Mouse (Mus musculus): ENCODE measurements at regions not wholly inside any gene's neighbourhood (a gene's known extent, or its start where the extent isn't known, plus 50 kb on each side); places are given as distances from the start of the nearest gene placed in this dataset.

- DNase-seq (ENCODE audit: low read depth, low spot score), result no peak
These were observed 50.1 kb upstream of the Cpm start for GRCm38 (mm10) chr10:117579210-117579609.

GRCm38 (mm10) chr10:117578696-117579146, 50.6 kb upstream of the Cpm start:
- DNase-seq (ENCODE audit: low read depth, low spot score), result no peak

GRCm38 (mm10) chr10:117577970-117578695, 51.2 kb upstream of the Cpm start:
- no peak for DNase-seq (ENCODE audit: low read depth, low spot score)

GRCm38 (mm10) chr10:117576881-117577730, 52.2 kb upstream of the Cpm start:
- no peak for DNase-seq (ENCODE audit: low read depth, low spot score)

GRCm38 (mm10) chr10:117576154-117576859, 53.0 kb upstream of the Cpm start:
- DNase-seq (ENCODE audit: low read depth, low spot score), result no peak

GRCm38 (mm10) chr10:117575404-117576153, 53.7 kb upstream of the Cpm start:
- no peak for DNase-seq (ENCODE audit: low read depth, low spot score)

GRCm38 (mm10) chr10:117574915-117575314, 54.4 kb upstream of the Cpm start:
- DNase-seq (ENCODE audit: low read depth, low spot score), result no peak

- DNase-seq (ENCODE audit: low read depth, low spot score), result no peak
These were observed 55.1 kb upstream of the Cpm start for GRCm38 (mm10) chr10:117574056-117574727.

- no peak for DNase-seq (ENCODE audit: low read depth, low spot score)
These were observed 55.8 kb upstream of the Cpm start for GRCm38 (mm10) chr10:117573596-117573850.

- DNase-seq (ENCODE audit: low read depth, low spot score), result no peak
These were observed 56.3 kb upstream of the Cpm start for GRCm38 (mm10) chr10:117572746-117573595.

- DNase-seq (ENCODE audit: low read depth, low spot score), result peak; percentile 67
These were observed 57.3 kb upstream of the Cpm start for GRCm38 (mm10) chr10:117571891-117572573.

- peak; percentile 46 for DNase-seq (ENCODE audit: low read depth, low spot score)
These were observed 58.1 kb upstream of the Cpm start for GRCm38 (mm10) chr10:117570971-117571861.

- no peak for DNase-seq (ENCODE audit: low read depth, low spot score)
These were observed 59.0 kb upstream of the Cpm start for GRCm38 (mm10) chr10:117570091-117570970.

GRCm38 (mm10) chr10:117569301-117570079, 59.8 kb upstream of the Cpm start:
- DNase-seq (ENCODE audit: low read depth, low spot score), result no peak

- no peak for DNase-seq (ENCODE audit: low read depth, low spot score)
These were observed 60.6 kb upstream of the Cpm start for GRCm38 (mm10) chr10:117568472-117569300.

GRCm38 (mm10) chr10:117568138-117568387, 61.2 kb upstream of the Cpm start:
- DNase-seq (ENCODE audit: low read depth, low spot score), result no peak

Measured in telencephalon, adult 2 months (tissue).